In genomic region chr3:21761909-21762308, GRCm38 (mm10) we compare ENCODE assay signal across 12 mouse cellular contexts.
DNase-seq lines count a peak whose midpoint lies in the region; ATAC-seq and TF ChIP-seq lines count a peak whose summit lies in the region.
"Had no signal": no experiment of that assay in that cellular context is flagged by ENCODE, and none has a peak within 500 bp of the region (broad histone marks: within the 10 kb centered on the region; RNA-seq: fewer than 3 reads in every experiment).

No protein-coding gene starts in this region.

- no peak for TF ChIP-seq POLR2A in liver, adult 2 months (IDR thresholded peaks at IDR 0.05; ENCODE audit: extremely low read depth, insufficient read depth, low read length)

- no peaks in the 10 kb centered on the region for H3K36me3 ChIP-seq in liver, adult 2 months (ENCODE audit: control insufficient read depth, insufficient read depth, low read length)
- no peaks in the 10 kb centered on the region for H3K36me3 ChIP-seq in liver, embryonic 11.5 days (ENCODE audit: control insufficient read depth, insufficient read depth, low read length)
- H3K36me3 ChIP-seq: intestine, embryonic 15.5 days; neural tube, embryonic 15.5 days had no signal

- peak overlapping the region; percentile 6; the same call in 1 of the 2 replicates for H3K27ac ChIP-seq in liver, adult 2 months (replicated peaks; ENCODE audit: insufficient read depth, low read depth, low read length)
- H3K27ac ChIP-seq in liver, embryonic 11.5 days (ENCODE audit: low read depth, low read length), result no peak overlapping the region
- H3K27ac ChIP-seq: intestine, embryonic 15.5 days; liver, embryonic 14.5 days; neural tube, embryonic 15.5 days had no signal

- ATAC-seq in liver, embryonic 11.5 days (replicated peaks; ENCODE audit: low FRiP score), result no peak
- ATAC-seq: intestine, embryonic 15.5 days had no signal

- no peak overlapping the region for H3K4me3 ChIP-seq in liver, adult 2 months (ENCODE audit: insufficient read depth, low read depth, low read length)
- no peak overlapping the region for H3K4me3 ChIP-seq in liver, embryonic 11.5 days (ENCODE audit: low read depth, low read length)
- H3K4me3 ChIP-seq: intestine, embryonic 15.5 days; neural tube, embryonic 15.5 days had no signal

- no peak overlapping the region for H3K9ac ChIP-seq in liver, adult 2 months (ENCODE audit: low read depth, low read length)
- H3K9ac ChIP-seq in liver, embryonic 11.5 days (ENCODE audit: low read depth, low read length), result no peak overlapping the region
- H3K9ac ChIP-seq: intestine, embryonic 15.5 days; liver, embryonic 14.5 days; neural tube, embryonic 15.5 days had no signal

- H3K4me2 ChIP-seq in liver, embryonic 11.5 days, result no peak overlapping the region
- H3K4me2 ChIP-seq: intestine, embryonic 15.5 days; neural tube, embryonic 15.5 days had no signal

- peak; percentile 10 to 76 for DNase-seq in adrenal gland, adult (ENCODE audit: inconsistent age in 2 of 2, low spot score in 1 of 2)
- no peak for DNase-seq in adrenal gland, postnatal 4 days (ENCODE audit: low spot score in 2 of 2)
- peak; percentile 81 for DNase-seq in liver, adult 2 months (ENCODE audit: extremely low read depth, low read depth, low spot score)
- DNase-seq in liver, embryonic 11.5 days (ENCODE audit: low spot score), result no peak
- DNase-seq in fibroblast of lung, adult 2 months (ENCODE audit: low read depth), result peak; percentile 86
- peak; percentile 17 for DNase-seq in skeletal muscle tissue, adult 2 months (ENCODE audit: low read depth, low spot score)
- DNase-seq in frontal cortex, postnatal 10 days (ENCODE audit: low spot score in 2 of 2), result no peak
- DNase-seq in heart, adult 9 months (ENCODE audit: low spot score in 2 of 2), result no peak
- DNase-seq: midbrain, embryonic 14.5 days had no signal

- H3K9me3 ChIP-seq in liver, embryonic 11.5 days (ENCODE audit: control insufficient read depth, low read length), result no peaks in the 10 kb centered on the region
- H3K9me3 ChIP-seq: intestine, embryonic 15.5 days; neural tube, embryonic 15.5 days had no signal

- no peak for TF ChIP-seq CTCF in liver, adult 2 months (IDR thresholded peaks at IDR 0.05; ENCODE audit: low read depth, low read length)

- H3K4me1 ChIP-seq in liver, adult 2 months (ENCODE audit: control insufficient read depth, insufficient read depth, low read length), result peaks cover 4% of the 10 kb centered on the region
- H3K4me1 ChIP-seq in liver, embryonic 11.5 days (replicated peaks; ENCODE audit: control insufficient read depth, insufficient read depth, low read length), result no peaks in the 10 kb centered on the region
- H3K4me1 ChIP-seq: intestine, embryonic 15.5 days; neural tube, embryonic 15.5 days had no signal

- 21% methylated on average over 3 of the region's 3 CpGs for WGBS in liver, adult 2 months
- WGBS in liver, embryonic 11.5 days, result 78% methylated on average over 3 of the region's 3 CpGs

- no peaks in the 10 kb centered on the region for H3K79me2 ChIP-seq in liver, adult 2 months (ENCODE audit: control insufficient read depth, insufficient read depth, low read length)

- no peaks in the 10 kb centered on the region for H3K27me3 ChIP-seq in liver, adult 2 months (ENCODE audit: control insufficient read depth, insufficient read depth, low read length)
- no peaks in the 10 kb centered on the region for H3K27me3 ChIP-seq in liver, embryonic 11.5 days (replicated peaks; ENCODE audit: control insufficient read depth, insufficient read depth, low read length)
- H3K27me3 ChIP-seq: intestine, embryonic 15.5 days; neural tube, embryonic 15.5 days had no signal

Comparison
In these comparisons a context has a peak if more than half of its experiments do, and no peak if none do; other contexts are left out.
1. DNase-seq: peak in adrenal gland, adult (2 of 2), liver, adult 2 months (single experiment), fibroblast of lung, adult 2 months (single experiment) and skeletal muscle tissue, adult 2 months (single experiment); none in adrenal gland, postnatal 4 days (0 of 2), liver, embryonic 11.5 days (single experiment), frontal cortex, postnatal 10 days (0 of 2) and heart, adult 9 months (0 of 2).